Mouse (Mus musculus) small intestine, adult 2 months (tissue): Measurements from ENCODE around the gene Gm8369.

Experiments
- CTCF ChIP-seq: fragments of 200-500 bp; IDR thresholded peaks from 2 replicates; pipeline ENCODE4 v1.5.1; 2012; ENCODE audit warnings: low read depth, mild to moderate bottlenecking, control low read depth, inconsistent platforms, low read length, moderate library complexity, mixed read lengths; ENCODE audit not compliant: insufficient replicate concordance, insufficient read length; ENCODE audit errors: extremely low read depth
- POLR2A ChIP-seq: fragments of 200-500 bp; IDR thresholded peaks from 2 replicates; pipeline ENCODE4 v1.6.1; 2012; ENCODE audit warnings: low read depth, mild to moderate bottlenecking, control low read depth, inconsistent platforms, low read length, moderate library complexity

GRCm38 (mm10) chr19:11494519-11494918, 8.8 kb downstream of the Gm8369 start:
- TF ChIP-seq POLR2A (no peak), CTCF (no peak)
